Mouse (Mus musculus): ENCODE measurements around the gene Tsg101. TPM values are rescaled to one million over a fixed set of nuclear protein-coding genes. Genes with fewer than 3 reads are reported as not detected.

The Tsg101 gene
- total RNA-seq, 2 experiments from 2014 or later, result 91.5 to 94.0 TPM

DNA sequence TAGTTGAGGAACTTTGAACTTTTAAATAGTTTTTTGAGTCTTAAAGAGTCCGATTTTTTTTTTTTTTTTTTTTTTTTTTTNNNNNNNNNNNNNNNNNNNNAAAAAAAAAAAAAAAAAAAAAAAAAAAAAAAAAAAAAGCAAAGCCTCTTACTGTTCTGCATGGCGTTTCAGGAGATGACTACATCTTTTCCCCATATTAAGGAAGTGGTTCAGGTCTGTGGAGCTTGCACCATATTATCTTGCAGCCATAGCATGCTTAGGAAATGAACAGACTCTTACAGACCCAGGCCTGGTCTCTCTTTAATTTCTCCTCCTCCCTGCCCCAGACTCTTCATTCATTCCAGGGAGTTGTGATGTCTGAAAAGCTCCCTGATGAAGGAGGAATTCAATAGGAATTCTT lies 38.8 kb downstream of the Tsg101 start:
- no peak for DNase-seq (ENCODE audit: extremely low spot score in 1 of 2, low spot score in 2 of 2)
- intact Hi-C loops (cut with DNase I), result no loop called here

DNA sequence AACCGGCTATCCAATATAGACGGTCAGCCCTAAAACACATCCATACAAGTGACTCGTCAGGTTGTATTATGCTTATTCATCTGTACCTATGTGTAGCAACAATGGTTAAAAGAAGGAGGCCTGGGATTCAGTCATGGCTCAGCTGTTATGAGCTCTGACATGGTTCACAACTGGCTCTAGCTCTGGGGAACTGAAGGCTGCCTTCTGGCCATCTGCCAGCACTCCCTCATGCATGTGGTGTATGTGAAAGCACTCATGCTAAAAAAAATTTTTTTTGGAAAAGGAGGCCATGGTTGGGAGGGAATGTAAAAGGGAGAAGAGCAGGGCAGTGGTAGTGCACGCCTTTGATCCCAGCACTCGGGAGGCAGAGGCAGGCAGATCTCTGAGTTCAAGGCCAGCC lies 39.9 kb downstream of the Tsg101 start:
- peak in 1 of 2 experiments; percentile 47 for DNase-seq (ENCODE audit: extremely low spot score in 1 of 2, low spot score in 2 of 2)
- intact Hi-C loops (cut with DNase I), result no loop called here

DNA sequence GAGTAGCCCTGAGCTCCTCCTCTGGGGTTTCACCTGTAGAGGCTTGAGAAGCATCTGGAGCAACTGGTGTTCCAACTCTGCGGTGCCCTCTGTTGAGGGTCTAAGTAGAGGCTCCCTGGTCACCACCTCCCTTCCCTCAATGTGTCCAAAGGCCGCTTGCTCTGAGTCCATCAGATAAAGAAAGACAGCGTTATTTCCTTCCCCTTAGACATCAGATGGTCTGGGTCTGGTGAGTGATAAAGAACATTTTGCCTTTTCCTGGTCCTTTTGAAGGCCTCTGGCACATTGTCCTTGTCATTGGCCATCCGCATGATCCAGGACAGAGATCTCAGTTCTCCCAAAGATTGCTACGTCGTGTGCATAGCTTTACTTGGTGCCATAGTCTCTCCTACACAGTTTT lies 42.5 kb downstream of the Tsg101 start:
- no peak for DNase-seq (ENCODE audit: extremely low spot score in 1 of 2, low spot score in 2 of 2)
- intact Hi-C loops (cut with DNase I), result no loop called here

DNA sequence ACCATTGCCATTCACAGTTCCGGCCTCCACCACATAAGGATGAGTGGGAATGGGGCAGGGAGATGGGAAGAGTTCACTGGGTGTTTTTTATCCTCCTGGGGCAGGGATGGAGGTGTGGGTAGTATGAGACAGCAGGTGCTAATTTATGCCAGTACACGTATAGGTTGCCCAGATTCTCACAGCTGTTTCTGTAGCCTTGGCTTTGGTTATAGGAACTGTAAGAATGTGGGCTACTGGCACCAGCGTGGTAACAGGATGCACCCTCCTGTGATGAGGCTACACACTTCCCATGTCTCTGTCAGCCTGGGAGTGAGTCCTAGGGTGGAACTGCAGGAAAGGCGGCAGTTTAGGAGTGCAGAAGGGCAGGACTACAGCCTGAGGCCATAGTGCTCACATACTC lies 42.9 kb downstream of the Tsg101 start:
- intact Hi-C loops (cut with DNase I), result no loop called here
- no peak for DNase-seq (ENCODE audit: extremely low spot score in 1 of 2, low spot score in 2 of 2)

DNA sequence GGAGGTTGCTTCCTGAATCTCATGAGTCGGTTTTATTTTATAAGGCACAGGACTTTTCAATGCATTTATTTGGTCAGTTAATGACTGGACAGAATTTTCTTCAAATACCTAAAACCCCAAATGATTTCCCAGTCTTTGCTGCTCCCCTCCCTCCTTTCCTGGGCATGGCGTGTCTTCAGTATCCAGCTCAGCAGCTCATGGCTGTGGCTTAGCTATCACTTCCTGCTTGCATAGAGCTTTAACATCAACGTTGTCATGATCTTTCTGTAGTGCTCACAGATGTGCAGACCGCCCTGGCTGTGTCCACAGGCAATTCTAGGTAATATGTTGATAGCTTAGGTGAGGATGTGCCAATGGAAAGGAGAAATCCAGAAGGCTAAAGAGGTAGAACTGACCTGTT lies 47.8 kb downstream of the Tsg101 start:
- intact Hi-C loops (cut with DNase I), result no loop called here
- DNase-seq (ENCODE audit: extremely low spot score in 1 of 2, low spot score in 2 of 2), result no peak

DNA sequence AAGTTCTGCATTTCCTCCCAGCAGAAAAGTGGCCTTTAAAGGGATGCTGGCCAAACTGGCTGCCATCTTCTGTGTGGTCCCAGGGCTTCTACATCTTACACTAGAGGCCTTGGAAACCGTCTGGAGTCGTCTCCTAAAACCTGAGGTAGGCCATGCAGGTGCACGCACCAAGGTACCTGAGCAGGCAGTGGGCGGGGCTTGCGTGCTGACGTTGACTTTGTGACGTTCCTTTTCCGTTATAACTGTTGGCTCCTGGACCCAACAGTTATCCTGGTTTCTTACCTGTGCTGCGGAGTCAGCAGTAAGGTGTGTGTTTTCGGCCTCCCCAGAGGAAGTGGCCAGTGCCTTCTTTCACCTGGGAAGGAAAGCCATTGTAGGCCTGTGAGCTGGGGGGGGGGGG lies 58.8 kb downstream of the Tsg101 start, which contains the start of gene Ldhc:
Gene Ldhc (plus strand): TSS at position 208 of the 400 bp plus-strand sequence.
- no peak for DNase-seq (ENCODE audit: extremely low spot score in 1 of 2, low spot score in 2 of 2)
- intact Hi-C loops (cut with DNase I), result no loop called here

DNA sequence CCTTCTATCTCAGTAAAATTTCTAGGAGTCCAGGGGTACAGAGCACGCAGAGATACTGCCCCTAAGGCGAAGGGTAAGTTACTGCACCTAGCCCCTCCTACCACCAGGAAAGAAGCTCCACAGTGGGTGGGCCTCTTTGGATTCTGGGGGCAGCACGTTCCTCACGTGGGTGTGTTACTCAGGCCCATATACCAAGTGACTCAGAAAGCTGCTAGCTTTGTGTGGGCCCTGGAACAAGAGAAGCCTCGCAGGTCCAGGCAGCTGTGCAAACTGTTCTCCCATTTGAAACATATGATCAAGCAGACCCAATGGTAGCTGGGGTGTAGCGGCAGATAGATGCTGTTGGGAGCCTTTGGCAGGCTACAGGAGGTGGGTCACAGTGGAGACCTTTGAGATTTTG lies 60.7 kb downstream of the Tsg101 start:
- DNase-seq (ENCODE audit: extremely low spot score in 1 of 2, low spot score in 2 of 2), result no peak

DNA sequence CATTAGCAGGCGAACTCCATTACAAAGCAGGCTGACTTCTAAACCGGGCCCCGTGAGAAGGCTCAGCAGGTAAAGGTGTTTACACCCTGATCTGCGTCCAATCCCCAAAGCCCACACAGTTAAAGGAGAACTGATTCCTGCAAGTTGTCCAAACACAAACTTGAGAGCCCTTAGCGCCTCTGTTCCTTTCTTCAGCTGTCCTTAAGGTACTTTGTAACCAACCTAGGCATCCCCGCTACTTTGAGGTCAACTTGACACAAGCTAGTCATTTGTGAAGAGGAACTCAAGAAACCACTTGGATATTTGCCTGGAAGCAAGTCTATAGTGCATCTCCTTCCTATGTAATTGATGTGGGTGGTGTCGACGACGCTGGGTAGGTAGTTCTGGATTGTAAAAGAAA lies 62.3 kb downstream of the Tsg101 start:
- intact Hi-C loops (cut with DNase I), result no loop called here
- DNase-seq (ENCODE audit: extremely low spot score in 1 of 2, low spot score in 2 of 2), result no peak

More for the DNA sequence above, 60.7 kb downstream of the Tsg101 start:
- intact Hi-C loops (cut with DNase I), result no loop called here

DNA sequence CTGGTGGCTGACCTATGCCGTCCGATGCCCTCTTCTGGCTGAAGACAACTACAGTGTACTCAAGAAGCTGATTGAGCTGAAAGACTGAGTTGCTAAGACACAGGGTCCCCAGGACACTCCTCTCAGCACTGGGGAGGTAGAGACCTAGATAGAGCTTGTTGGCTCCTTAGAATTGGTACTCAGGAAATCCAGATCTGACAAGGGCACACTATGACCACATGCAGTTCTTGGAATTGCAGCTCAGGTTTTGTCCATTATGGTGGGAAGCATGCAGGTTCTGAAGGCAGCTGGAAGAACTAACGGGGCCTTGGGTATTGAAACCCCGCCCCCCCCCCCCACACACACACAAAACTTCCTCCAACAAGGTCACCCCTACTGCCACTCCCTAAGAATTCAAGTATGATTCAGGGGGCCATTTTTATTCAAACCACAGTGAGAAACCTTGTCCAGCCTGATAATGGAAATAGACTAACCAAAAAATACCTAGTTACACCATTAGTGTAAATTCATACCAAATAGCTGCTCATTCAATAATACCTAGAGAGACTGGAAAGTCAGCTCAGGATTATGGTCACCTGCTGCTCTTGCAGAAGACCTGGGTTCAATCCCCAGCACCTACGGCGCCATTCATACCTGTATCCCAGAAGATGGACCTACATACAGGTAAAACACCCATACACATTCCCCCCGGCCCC lies 63.8 kb downstream of the Tsg101 start:
- DNase-seq (ENCODE audit: extremely low spot score in 1 of 2, low spot score in 2 of 2), result no peak
- intact Hi-C loops (cut with DNase I), result no loop called here

DNA sequence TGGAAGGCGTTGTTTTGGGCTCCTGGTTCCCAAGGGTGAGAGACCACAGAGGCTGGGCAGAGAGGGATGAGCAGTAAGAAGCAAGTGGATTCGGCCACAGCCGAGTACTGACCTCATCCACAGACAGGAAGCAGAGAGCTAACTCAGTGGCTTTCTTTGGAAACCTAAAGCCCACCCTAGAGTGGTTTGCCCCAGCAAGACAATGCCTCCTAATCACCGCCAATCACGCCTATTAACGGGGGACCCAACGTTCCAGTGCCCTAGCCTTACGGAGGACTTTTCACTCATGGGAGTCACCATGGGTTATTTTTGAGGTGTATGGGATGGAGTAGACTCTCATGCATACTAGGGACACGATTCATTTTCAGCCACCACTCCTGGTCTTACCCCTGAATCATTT lies 66.4 kb downstream of the Tsg101 start:
- DNase-seq (ENCODE audit: extremely low spot score in 1 of 2, low spot score in 2 of 2), result no peak
- intact Hi-C loops (cut with DNase I), result no loop called here

DNA sequence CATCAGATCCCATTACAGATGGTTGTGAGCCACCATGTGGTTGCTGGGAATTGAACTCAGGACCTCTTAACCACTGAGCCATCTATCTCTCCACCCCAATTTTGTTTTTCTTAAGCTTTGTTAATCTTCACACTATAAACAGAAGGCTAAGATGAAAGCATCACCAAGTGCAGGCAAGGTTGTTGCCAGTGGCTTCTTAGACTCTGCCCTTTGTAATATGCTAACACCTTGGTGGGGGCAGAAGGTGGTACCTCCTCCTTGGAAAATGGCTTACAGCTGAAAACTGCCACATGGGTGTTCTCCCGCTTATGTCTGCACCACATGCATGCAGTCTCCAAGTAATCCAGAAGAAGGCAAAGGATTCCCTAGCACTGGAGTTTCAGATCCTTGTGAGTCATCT lies 67.1 kb downstream of the Tsg101 start:
- intact Hi-C loops (cut with DNase I), result no loop called here

DNA sequence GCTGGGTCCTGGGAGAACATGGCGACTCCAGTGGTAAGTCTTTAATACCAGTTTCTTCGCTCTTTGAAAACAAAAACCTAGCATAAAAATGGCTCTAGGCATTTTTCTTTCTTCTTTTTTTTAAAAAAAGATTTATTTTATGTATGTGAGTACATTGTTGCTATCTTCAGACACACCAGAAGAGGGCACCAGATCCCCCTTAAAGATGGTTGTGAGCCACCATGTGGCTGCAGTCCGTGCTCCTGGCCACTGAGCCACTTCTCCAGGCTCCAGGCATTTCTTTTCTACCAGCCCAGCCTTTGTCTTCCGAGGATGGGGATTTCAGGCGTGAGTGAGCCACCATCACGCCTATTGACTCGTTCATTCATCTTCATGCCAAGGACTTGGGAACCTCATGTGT lies 68.7 kb downstream of the Tsg101 start:
- no peak for DNase-seq (ENCODE audit: extremely low spot score in 1 of 2, low spot score in 2 of 2)
- intact Hi-C loops (cut with DNase I), result no loop called here

More for the DNA sequence above, 67.1 kb downstream of the Tsg101 start:
- DNase-seq (ENCODE audit: extremely low spot score in 1 of 2, low spot score in 2 of 2), result no peak

DNA sequence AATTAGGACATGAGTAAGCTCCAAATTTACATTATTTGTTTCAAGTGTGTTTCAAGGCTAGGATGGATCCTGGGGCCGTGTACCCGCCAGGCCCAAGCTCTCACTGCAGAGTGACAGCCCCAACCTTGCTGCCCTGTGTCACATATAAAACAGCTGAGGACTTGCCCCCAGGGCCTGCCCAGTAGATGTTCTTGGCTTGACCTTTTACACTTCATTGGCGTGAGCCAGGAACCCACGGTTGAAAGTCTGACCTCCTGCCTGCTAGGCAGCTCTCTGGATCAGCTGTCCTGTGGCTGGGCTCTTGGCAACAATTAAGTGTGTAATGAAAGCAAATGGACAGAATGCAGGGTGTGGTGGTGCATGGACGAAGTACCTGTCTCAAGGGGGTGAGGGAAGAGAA lies 70.5 kb downstream of the Tsg101 start:
- DNase-seq (ENCODE audit: extremely low spot score in 1 of 2, low spot score in 2 of 2), result no peak
- intact Hi-C loops (cut with DNase I), result no loop called here

DNA sequence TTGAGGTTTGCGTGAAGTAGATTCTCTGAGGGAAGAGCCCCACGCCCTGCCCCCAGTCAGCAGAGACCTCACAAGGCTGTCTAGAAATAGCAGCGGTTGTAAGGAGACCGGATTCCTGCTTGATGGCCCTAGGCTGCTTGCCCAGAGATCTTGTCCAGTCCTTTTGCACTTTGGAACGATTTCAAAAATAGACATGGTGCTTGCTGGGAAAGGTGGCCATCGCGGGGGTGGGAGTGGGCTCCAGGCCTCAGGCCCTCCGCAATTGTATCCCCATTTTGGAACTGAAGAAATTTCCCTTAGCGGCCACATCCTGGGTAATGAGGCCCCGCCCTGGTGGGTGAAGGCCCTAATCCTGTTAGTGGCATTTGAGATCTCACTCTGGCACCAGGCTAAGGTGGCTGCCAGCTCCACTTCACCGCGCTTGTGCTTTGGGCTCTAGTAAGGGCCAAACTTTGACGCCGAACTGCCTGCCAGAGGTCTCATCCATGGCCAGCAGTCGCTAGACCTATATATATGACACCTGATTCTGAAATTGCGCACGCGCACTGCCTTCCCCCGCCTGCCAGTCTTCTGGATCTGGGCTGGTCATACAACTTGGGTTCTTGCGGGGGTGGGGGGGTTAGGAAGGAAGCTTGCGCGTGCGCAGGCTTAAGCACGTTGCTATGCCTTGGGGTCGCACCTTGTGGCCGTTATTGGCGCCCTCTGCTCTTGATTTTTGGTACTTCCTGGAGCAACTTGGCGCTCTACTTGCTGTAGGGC lies 73.1 kb downstream of the Tsg101 start:
- intact Hi-C loops (cut with DNase I), result no loop called here
- peak; percentile 35 to 77 for DNase-seq (ENCODE audit: extremely low spot score in 1 of 2, low spot score in 2 of 2)

DNA sequence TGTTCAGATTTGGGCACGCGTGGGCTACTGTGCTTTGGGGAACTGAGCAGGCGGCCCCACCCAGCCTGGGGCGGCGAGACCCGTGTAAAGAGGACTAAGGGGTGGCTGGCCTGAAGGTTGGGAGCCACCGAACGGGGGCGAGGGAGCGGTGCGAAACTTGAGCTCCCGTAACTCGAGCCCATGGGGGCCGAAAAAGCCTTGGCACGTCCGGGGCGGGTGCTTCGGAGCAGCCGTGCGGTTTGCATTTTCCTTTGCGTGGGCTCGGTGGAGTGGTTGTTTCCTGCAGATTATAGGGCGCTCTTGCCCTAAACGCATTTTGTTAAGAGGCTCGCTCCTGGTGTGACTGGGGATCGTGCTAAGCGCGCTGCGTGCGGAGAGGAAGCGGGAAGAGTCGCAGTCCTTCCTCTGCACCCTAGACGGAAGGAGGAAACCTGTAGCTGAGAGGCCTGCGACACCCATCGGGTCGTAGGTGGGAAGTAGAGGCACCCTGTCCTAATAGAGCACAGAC lies 73.7 kb downstream of the Tsg101 start:
- no peak for DNase-seq (ENCODE audit: extremely low spot score in 1 of 2, low spot score in 2 of 2)
- intact Hi-C loops (cut with DNase I), result no loop called here

DNA sequence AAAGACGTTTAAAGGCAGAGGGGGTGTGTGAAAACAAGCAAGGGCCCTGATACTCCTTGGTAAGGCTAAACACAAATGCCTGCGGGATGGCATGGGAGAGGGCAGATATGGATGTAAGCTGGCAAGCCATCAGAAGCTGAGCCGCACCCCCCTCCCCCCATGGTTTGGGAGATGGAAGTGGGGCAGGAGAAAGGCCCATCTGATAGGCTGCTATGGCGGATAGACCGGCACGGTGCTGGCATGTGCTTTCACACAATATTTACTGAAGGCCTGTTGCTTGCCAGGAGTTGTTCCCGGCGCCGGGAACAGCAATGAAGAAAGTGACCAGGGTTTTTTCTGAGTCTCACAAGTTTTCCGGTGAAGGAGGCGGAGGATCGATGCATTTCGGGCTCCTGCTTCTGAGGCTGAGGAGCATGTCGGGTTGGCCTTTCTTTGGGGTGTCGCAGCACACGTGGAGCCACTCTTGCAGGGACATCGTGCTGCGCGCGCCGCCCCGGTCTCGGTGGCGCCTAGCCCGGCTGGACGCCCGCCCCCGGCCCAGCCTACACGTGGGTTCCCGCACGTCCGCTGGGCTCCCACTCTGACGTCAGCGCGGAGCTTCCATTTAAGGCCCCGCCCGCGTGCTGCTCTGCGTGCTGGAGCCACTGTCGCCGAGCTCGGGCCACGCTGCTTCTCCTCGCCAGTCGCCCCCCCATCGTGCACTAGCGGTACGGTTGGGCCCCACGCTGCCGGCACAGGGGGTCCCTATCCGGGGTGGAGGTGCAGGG lies 74.4 kb downstream of the Tsg101 start:
- intact Hi-C loops (cut with DNase I), result no loop called here
- peak; percentile 91 to 97 for DNase-seq (ENCODE audit: extremely low spot score in 1 of 2, low spot score in 2 of 2)

DNA sequence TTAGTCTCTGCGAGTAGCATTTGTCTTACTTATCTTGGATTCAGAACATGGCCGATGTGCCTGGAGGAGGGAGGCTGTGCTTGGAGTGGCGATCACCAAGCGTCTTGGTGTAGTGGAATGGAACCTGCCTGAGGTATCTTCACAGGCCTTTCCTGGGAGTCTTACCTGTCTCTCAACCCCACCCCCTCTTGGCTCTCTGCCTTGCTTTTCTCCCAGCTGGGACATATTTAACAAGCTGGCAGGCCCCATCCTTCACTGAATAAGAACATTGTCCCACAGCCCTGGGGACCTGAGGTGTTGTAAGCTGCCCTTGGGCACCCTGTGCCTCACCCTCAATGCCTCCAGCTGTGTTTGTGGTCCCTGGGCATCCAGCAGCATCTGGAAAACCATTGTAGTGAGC lies 76.2 kb downstream of the Tsg101 start:
- DNase-seq (ENCODE audit: extremely low spot score in 1 of 2, low spot score in 2 of 2), result peak in 1 of 2 experiments; percentile 44
- intact Hi-C loops (cut with DNase I), result no loop called here

DNA sequence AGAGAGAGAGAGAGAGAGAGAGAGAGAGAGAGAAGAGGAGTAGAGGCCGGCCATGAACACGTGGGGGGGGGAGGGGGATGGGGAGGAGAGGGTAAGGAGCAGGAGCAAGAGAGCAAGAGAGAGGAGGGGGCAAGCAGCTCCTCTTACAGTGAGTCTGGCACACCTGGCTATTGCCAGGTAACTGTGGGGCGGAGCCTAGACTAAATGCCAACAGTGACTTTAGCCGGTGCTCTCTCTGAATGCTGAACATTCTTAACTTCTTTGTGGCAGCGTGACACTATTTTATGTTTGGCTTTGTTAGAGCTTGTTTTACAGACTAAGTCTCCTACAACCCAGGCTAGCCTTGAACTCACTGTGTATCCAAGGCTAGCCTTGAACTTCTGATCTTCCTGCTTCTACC lies 77.5 kb downstream of the Tsg101 start:
- intact Hi-C loops (cut with DNase I), result no loop called here

DNA sequence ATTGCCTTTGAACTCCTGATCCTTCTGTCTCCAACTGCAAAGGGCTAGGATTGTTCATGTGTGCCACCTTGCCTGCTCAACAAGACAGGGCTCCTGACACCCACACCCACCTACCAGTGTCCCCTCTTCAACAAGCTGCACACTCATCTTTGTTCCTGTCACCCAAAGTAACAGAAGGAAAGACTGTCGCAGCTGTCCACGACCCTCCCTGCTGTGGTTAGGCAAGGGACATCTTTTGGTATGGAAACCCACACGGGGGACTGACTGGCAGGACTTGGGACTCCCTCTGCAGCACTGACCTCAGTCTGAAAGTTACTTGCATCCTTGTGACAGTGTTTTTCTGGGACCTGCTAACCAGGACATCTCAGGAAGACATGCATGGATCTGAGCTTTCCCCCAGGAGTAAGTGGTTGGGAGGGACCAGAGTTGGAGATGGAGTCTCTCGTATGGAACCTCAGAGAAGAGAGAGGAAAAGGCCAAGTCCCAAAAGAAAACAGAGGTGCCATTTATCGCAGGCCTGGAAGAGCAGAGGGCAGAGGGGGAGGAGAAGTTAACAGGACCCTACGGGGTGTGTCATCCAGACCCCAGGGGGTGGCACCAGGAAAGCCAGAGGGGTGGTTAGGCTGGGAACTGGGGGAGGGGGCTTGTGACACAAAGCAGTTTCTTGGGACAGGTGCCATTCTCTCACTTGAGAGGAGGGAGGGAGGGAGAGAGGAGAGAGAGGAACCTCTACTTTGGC lies 78.8 kb downstream of the Tsg101 start, which contains the start of gene Ldha:
Gene Ldha (plus strand): TSS at position 689 of the 739 bp plus-strand sequence.
- intact Hi-C loops (cut with DNase I), result no loop called here
- no peak for DNase-seq (ENCODE audit: extremely low spot score in 1 of 2, low spot score in 2 of 2)

More for the DNA sequence above, 77.5 kb downstream of the Tsg101 start:
- no peak for DNase-seq (ENCODE audit: extremely low spot score in 1 of 2, low spot score in 2 of 2)
